Comparison of ENCODE assay signal across 1 mouse cellular context in the genomic region with DNA sequence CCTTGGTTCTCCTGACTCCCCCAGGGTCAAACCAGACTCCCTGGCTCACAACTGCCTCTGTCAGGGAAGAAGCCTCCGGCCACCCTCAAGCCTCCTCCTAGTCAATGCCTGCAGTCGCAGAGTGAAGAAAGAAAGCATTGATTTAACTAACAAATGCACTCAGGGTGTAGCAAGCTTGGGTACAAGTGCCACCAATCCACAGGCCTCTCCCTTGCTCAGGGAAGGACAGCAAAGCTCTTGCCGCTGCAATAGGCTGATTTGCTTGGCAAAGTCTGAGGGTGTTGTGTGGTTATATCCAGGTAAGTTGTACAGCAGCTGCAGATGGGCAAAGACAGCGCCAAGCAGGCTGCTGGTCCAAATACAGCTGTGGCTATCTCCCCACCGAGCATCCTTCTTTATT.
TF ChIP-seq lines count a peak whose summit lies in the region.

No protein-coding gene starts in this region.

TF ChIP-seq in MEL, 35 proteins besides CTCF, POLR2A, EP300 and RAD21:
- TF ChIP-seq CHD1 (IDR thresholded peaks at IDR 0.05; ENCODE audit: low read depth, low read length) (no peak), ETS1 (IDR thresholded peaks at IDR 0.05; ENCODE audit: low read depth, low read length) (no peak), ZNF384 (IDR thresholded peaks at IDR 0.05; ENCODE audit: low read depth, low read length) (0 out of 2 replicates have a peak, but pooled peaks have one; percentile 0), TCF12 (IDR thresholded peaks at IDR 0.05; ENCODE audit: low read depth, low read length) (no peak), ZKSCAN1 (IDR thresholded peaks at IDR 0.05; ENCODE audit: low read depth, low read length) (no peak)
